Mouse (Mus musculus): ENCODE data around the gene Sez6.

The Sez6 gene

DNA sequence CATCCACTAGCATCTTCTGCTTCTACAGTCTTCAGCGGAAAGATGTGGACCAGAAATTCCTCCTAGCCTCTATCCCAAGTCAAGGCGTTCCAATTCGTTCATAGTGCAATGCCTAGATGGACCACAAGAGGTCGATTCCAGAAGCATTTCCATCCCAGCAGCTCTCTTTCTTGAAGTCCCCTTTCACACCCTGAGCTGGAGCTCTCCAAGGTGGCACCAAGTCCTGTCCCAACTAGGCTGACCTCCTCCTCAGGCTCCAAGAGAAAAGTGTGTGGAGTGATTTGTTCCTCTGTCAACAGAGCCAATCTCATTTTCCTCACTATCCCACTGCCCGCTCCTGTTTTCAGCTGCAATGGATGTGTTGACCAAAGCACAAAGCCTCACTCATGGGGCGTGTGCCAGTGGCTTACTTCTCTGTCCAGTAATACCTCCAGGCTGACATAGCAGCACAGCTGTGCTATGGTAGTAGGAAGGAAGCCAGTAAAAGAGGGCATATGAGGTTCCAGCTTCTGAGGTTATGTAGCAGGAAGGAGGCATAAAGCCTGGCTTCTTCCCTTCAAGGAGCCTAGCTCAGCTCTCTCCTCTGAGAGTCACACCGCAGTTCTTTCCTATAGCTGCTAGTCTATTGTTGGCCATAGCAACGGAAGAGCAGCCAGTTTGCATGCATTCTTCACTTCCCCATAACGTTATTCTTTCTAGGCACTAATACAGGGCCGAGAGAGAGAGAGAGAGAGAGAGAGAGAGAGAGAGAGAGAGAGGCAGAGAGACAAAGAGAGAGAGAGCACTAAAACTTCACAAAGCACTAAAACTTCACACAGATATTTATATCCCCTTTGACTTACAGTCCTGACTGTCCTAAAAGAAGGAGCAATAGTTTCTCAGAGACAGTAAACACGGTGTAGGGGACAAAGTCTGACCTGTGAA is 49.9 kb downstream of the Sez6 start:
- peak; percentile 64 for DNase-seq (ENCODE audit: low read depth, low spot score)

DNA sequence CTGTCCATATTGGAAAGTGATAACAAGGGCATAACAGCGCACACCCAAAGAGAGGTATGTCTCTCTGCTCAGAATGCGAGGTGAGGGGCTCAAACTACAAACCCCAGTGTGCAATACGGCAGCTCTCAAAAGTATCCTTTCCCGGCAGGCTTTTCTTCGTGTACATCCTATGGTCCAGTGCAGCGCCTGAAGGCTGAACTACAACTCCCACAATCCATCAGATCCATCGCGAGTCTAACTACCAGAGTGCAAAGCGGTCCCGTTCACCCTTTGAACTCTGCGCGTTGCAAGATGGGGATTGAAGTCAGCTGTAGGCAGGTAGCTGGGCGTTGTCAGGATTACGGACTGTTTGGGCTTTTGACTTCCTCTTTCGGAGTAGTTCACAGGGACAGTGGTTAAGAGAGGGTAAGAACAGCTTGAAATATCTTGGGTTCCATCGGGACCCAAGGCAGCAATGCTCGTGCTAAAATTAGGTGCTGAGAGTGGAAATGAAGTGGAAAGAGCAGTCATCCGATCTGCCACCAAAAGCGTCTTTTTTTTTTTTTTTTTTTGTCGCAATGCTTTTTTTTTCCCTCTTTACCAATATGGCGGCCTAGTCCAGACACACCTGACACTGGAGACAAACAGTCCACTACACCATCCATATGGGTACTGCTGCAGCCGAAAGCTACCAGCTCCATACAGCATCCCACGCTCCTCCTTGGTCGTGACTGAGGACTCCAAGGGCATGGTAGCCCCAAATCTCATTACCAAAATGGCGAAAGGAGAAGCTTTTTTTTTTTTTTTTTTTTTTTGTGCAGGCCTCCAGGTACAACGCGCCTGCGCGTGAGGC is 51.2 kb downstream of the Sez6 start:
- peak; percentile 98 for DNase-seq (ENCODE audit: low read depth, low spot score)

DNA sequence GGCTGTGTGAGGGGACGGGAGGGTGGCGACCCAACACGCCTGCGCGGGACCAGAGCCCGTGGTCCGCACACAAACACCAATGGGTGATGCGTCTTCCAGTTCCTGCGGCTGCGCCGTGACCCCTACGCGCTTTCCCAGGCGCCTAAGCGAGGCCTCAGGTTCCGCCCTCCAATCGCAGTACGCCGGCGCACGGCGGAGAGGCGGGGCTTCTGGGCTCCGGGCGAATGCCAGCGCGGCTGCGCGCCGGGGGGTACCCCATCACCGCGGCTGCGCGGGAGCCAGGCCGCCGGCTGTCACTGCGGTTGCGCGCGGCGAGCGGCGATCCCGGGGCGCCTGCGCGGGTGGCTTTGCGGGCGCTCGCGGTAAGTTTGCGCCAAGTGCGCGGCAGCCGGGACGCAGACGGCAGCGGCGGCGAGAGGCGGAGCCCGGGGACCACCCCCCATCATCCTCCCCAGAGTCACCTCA is 51.9 kb downstream of the Sez6 start, which contains the start of gene Phf12:
Phf12 (plus strand) TSS at position 314 of the 465 bp plus-strand sequence.
- peak; percentile 100 for DNase-seq (ENCODE audit: low read depth, low spot score)

DNA sequence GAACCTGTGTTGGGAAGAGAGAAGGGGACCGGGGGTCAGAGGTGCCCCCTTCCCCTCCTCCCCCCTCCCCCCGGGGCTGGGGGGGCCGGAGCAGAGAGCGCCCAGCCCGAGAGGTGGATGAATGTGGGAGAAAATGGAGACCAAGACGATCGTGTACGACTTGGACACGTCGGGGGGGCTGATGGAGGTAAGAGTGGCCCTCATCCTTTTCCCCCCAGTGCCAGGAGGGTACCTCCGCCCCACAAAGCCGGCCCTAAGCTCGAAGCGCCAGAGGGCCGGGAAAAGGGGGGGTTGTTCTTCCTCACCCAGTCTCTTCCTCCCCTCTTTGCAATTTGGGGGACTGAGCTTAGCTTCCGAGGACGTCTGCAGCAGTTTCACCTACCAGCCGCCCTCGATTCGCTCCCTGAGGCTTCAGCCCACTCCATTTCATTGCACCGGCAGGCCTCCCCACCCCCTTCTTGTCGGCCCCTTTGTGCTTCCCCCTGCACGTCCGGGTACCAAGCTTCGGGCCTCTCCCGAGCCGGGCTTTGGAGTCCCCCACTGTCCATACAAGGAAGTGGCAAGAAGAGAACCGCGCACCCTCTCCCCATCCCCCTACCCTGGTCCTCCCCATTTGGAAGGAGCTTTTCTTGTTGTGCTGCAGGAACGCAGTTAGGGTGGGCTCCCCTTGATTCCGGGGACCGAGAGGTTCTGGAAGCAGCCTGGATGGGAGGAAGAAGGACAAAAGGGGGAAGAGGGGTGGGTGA is 52.8 kb downstream of the Sez6 start:
- DNase-seq (ENCODE audit: low read depth, low spot score) = peak; percentile 87

DNA sequence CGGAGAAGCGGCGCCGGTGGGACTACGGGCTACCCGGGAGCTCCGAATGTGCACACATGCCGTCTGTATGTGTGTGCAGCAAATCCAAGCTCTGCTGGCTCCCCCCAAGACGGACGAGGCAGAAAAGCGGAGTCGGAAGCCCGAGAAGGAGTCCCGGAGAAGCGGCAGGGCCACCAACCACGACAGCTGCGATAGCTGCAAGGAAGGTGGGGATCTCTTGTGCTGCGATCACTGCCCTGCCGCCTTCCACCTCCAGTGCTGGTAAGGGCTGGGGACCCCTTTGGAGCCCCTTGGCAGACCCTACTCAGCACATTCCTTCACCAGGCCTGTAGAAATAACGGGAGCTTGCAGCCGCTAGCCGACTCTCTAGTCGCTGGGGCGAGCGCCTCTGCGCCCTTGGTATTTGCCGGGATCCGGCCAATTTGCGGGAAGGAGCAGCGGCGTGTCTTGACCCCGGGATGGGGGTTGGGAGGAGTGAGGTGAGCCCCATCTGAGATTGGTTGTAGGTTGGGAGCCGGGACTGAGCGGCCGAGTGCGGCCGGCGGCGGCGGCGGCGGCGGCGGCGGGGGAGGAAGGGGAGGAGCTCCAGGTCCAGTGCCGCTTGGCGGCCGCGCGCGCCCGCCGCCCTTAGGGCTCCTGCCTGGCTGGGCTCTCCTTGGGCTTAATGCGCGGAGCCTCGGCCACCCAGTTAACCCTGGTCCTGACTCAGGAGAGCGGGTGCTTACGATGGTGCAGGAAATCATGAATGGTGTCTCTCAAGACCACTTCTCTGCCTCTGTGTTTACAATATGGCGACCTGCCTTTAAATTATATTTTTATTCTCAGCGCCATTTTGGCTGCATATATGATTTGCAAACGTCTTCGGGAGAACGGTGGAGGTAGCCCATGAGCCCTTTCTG is 53.6 kb downstream of the Sez6 start:
- DNase-seq (ENCODE audit: low read depth, low spot score) = peak; percentile 88

DNA sequence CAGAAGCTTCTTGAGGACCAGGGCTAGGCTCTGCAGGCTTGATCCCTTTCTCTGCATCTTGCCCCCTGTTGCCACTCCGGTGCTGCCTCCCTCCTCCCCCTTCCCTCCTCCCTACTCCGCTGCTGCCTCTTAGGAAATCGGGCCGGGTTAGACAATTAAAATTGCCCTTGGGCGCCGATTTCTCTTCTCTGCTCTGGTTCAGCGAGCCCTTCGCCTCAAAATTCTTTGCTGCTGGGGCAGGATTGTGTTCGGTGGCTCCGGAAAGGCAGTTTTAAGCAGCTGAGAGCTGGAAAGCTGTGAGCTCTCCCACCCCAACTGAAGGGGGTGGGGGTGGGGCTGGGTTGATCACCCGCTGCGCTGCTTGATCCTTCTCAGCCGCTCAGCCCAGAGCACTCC is 54.2 kb downstream of the Sez6 start:
- DNase-seq (ENCODE audit: low read depth, low spot score) = no peak

DNA sequence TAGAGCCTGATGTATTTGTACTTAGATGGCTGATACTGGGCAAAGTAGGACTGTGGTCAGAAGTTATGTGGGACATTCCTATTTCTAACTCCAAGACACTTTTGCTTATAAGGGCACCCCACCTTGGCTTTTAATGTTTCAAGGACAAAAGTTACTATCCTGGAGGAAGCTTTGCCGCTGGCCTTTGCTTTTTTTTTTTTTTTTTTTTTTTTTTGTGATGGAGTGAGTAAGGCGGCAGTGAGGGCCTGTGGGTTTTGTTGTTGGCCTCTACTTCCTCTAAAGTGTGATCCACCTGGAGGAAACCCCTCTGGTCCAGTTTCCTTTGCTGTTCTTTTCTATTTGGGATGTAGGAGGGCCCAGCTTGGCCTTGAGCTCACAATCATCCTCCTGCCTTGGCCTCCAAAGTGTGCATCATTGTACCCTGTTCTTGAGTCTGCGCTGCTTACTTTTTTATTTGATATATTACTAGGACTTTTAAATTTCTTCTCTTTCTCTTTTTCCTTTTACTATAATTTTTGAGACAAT is 55.0 kb downstream of the Sez6 start:
- no peak for DNase-seq (ENCODE audit: low read depth, low spot score)

DNA sequence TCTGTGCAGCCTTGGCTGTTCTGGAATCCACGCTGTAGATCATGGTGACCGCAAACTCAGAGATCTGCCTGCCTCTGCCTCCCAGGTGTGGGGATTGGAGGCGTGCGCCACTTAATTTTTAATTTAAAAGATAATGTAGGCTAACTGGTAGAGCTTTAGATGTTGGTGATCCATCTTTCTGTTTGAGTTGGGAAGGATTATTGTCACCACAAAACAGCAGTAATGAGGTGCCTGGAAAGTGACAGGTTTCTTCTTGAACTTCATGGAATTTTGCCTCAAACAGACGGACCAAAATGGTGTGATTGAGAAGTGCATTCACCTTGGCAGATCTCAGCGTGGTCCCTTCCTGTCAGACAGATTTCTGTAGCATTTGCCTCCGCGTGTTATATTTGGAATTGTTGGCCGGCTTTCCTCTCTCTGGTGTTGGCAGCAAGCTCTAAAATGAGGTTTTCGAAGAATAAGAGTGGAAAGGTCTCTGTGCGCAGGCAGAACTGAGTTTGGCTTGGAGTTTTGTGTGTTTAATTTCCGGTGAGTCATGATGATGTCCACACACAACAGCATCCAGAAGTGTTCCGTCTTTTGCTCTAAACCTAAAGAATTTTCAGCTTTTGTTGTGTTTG is 58.6 kb downstream of the Sez6 start:
- DNase-seq (ENCODE audit: low read depth, low spot score) = no peak

DNA sequence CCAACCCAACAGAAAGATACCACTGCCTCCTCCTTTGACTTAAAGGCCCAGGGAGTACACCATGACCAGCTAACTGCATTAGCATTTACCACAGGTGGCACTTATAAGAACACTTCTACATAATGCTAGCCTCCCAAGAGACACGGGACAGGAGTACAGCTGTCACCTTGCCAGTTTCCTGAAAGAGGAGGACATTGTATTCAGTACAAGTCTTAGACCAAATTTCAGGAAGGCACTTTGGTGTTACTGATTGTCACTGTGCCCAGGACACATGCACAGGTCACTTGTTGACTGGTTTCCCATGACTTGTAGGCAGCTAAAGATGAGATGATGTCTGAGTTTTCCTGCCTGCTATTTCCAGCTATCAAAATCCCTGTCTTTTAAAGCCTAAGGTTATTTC is 65.0 kb downstream of the Sez6 start:
- no peak for DNase-seq (ENCODE audit: low read depth, low spot score)

DNA sequence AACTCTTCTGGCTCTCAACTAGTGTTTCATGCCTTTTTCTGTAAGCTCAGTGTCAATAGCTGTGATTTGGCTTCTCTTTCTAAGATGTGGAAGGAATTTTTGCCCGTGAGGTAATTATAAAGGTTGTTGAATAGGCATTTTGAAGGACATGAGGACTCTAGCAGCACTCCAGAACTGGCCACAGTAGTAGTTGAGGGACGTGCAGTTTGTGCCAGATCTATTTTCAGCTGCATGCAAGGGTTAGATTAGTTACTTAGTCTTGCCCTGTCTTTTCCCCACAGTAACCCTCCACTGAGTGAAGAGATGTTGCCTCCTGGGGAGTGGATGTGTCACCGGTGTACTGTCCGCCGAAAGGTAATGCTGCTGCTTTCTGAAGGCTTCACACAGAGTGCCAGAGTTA is 75.8 kb downstream of the Sez6 start:
- DNase-seq (ENCODE audit: low read depth, low spot score) = no peak

DNA sequence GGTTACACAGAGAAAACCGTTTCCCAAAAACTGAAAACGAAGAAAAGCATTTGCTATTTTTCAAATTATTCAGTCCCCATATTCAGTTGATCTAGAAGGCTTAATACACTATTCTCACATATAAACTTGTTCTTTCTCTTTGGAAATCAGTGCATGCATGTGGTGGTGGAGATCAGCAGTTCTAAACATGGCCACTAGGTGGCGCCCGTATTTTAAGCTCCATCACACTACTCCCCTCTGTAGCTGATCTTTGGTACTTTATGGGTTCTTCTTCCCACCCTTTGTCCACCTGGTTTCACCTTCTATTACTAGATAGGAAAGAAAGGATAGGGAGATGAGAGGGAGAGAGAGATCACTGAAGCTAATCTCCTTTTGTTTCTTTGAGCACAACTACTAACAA is 89.1 kb downstream of the Sez6 start:
- DNase-seq (ENCODE audit: low read depth, low spot score) = peak; percentile 74

DNA sequence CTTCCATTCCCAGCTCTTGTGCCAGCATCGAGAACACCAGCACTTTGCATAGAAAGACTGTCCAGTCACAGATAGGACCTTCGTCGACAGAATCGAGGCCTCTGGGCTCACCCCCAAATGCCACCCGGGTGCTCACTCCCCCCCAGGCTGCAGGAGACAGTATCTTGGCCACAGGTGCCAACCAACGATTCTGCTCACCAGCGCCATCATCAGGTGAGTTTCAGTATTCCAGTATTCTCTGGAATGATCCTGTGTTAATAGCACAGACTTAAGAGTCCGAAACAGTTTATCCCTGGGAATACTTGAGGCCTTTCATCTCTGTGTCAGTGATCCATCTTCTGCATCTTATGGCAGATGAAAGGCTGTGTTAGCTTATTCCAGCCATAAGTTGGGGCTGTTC is 93.0 kb downstream of the Sez6 start:
- DNase-seq (ENCODE audit: low read depth, low spot score) = peak; percentile 28

All from A20 (cell line).